Mouse (Mus musculus): ENCODE results near the gene Zfp628.

DNA sequence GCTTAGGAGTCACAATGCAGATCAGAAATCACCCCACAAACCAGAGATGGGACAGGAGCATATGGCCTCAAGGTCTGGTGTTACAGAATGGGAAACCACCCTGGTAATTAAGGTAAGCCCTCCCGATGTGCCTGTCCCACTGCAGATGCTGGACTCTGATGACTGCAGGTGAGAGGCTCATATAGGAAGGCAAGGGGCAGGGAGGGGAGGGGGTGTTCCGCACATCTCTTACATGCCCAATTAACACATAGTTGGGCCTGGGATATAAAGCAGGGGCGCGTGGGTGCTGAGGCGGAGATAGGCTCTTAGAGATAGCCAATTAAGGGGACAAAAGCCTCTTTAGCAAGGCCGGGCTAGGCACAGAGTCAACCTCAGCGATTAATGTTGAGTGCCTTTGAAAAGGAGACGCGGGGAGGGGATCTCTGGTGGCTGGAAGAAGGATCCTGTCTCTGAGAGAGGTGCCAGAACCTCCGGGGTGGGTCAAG, 8.5 kb upstream of the Zfp628 start, which contains the start of gene Gm36210:
- TF ChIP-seq CTCF (conservative IDR thresholded peaks at IDR 0.05; ENCODE audit: insufficient read depth, insufficient read length, low read depth, low read length): no peak
- TF ChIP-seq POLR2A (IDR thresholded peaks at IDR 0.05; ENCODE audit: low read depth, low read length): no peak
